Mouse (Mus musculus): Measurements from ENCODE around the gene Med17. TPM values are rescaled to one million over a fixed set of nuclear protein-coding genes. Genes with fewer than 3 reads are reported as not detected.
"Not testable (repeated sequence)": the region's sequence is repeated elsewhere in the genome, so short reads cannot be mapped to it uniquely, and the experiment has no call there.

Med17 gene
- total RNA-seq (2018; cell fraction: chromatin; rRNA removed) = 10 to 100 TPM in 25 of 26 experiments, 1 to 10 TPM in 1; 7.0 to 44.4 (median 27.0) TPM
- total RNA-seq (2018; cell fraction: cytosol; rRNA removed) = 10 to 100 TPM in 24 of 26 experiments, 1 to 10 TPM in 2; 9.3 to 25.8 (median 16.5) TPM
- total RNA-seq (2018; cell fraction: nucleus; rRNA removed) = 10 to 100 TPM; 10.5 to 39.8 (median 23.1) TPM
- 19.5 to 27.1 TPM (median 22.9 TPM) in 3 replicates for polyA plus RNA-seq (2018)

DNA sequence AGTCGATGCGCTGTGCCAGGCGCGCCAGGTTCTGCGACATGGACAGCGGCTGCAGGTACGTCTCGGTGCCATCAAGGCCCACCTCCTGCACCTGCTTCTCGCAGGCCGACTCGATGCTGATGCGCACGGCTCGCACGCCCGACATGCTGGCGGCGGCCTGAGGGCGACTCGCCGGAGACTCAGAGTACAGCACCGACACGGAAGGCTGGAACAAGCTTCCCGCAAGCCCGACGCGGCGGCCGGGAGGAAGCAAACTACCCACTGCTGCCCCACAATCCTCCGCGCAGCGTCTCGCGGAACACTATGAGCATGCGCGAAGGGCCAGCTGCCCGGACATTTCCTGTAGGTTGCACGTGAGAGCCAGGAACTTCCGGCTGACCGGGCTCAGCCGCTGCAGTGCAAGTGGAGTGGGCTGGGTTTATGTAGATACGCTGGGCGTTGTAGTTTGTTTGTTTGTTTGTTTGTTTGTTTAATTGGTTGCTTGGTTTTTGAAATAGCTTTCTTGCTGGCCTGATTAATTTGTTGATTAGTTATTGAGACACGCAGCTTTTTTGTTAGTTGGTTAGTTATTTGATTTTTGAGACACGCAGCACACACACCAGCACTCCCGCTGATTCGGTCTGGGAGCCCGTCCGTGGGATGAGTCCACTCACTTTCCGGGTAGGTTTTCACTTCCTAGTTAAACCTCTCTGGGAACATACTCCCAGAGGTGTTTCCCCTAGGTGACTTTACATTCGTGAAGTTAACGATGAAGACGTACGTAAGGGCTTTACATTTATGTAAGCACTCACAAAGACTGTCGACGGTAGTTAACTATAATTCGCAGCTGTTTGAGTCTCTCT is at the start of gene Med17:
Med17 (minus strand) TSS at position 283 of the 842 bp plus-strand sequence.
- 1% methylated on average over 54 of the region's 57 CpGs for WGBS (ENCODE audit: missing documents)
- Histone ChIP-seq H3K4me3 (ENCODE audit: inconsistent target) (peak within 1 kb of the TSS; percentile 69), H3K27ac (peak within 1 kb of the TSS; percentile 60), H3K36me3 (ENCODE audit: inconsistent target) (peaks cover 21% of the 10 kb centered on the region; the same call in 1 of the 2 replicates), H3K79me2 (ENCODE audit: inconsistent target) (peaks cover 39% of the 10 kb centered on the region)

DNA sequence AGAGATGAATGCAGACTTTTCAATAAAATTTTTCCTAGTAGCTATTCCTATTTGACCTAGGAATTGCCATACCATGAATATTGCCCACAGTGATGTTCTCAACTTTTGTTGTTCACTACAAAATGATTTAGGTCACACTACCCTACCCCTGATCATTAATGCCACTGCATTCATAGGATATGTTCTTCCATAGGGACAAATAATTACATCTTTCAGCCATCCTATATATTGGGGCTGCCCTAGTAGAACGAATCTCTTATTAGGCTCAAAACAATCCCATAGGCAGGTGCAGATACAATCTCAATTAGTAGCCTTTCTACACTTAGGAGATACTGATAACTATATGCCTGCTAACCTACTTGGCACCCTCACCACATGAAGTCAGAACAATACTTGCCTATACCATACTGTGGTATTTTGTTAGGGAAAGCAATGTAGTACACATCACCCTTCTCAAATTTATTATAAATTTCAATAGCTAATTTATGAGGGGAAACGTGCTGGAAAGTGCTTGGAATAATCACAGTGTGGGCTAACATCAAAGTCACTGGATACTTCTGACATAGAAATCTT is 38.5 kb upstream of the Med17 start:
- H3K4me3 ChIP-seq (ENCODE audit: inconsistent target) = no peak overlapping the region
- no peak overlapping the region for H3K27ac ChIP-seq
- H3K79me2 ChIP-seq (ENCODE audit: inconsistent target) = no peaks in the 10 kb centered on the region
- H3K36me3 ChIP-seq (ENCODE audit: inconsistent target) = peaks cover 41% of the 10 kb centered on the region
- 88% methylated on average over 2 of the region's 2 CpGs for WGBS (ENCODE audit: missing documents)

- no peak overlapping the region for H3K4me3 ChIP-seq (ENCODE audit: inconsistent target)
- 75% methylated on average over 5 of the region's 5 CpGs for WGBS (ENCODE audit: missing documents)
- peaks cover 40% of the 10 kb centered on the region for H3K36me3 ChIP-seq (ENCODE audit: inconsistent target)
- H3K79me2 ChIP-seq (ENCODE audit: inconsistent target) = no peaks in the 10 kb centered on the region
- no peak overlapping the region for H3K27ac ChIP-seq
Observed at GRCm38 (mm10) chr9:15317223-15318169, 37.8 kb upstream of the Med17 start.

GRCm38 (mm10) chr9:15316296-15316695 is 36.6 kb upstream of the Med17 start:
- H3K36me3 ChIP-seq (ENCODE audit: inconsistent target) = peaks cover 38% of the 10 kb centered on the region

GRCm38 (mm10) chr9:15314619-15315018 is 34.9 kb upstream of the Med17 start:
- H3K36me3 ChIP-seq (ENCODE audit: inconsistent target) = peaks cover 48% of the 10 kb centered on the region
- no peak overlapping the region for H3K27ac ChIP-seq
- H3K4me3 ChIP-seq (ENCODE audit: inconsistent target) = no peak overlapping the region
- H3K79me2 ChIP-seq (ENCODE audit: inconsistent target) = peaks cover 24% of the 10 kb centered on the region
- 100% methylated on average over 1 of the region's 1 CpGs for WGBS (ENCODE audit: missing documents)

More at GRCm38 (mm10) chr9:15316296-15316695, 36.6 kb upstream of the Med17 start:
- WGBS (ENCODE audit: missing documents) = no CpG with 5 or more reads among the region's 2 CpGs
- H3K79me2 ChIP-seq (ENCODE audit: inconsistent target); H3K4me3 ChIP-seq (ENCODE audit: inconsistent target); H3K27ac ChIP-seq: not testable (repeated sequence)

- peaks cover 34% of the 10 kb centered on the region for H3K79me2 ChIP-seq (ENCODE audit: inconsistent target)
- H3K27ac ChIP-seq = no peak overlapping the region
- WGBS (ENCODE audit: missing documents) = 76% methylated on average over 5 of the region's 5 CpGs
- peaks cover 56% of the 10 kb centered on the region for H3K36me3 ChIP-seq (ENCODE audit: inconsistent target)
- no peak overlapping the region for H3K4me3 ChIP-seq (ENCODE audit: inconsistent target)
Observed at GRCm38 (mm10) chr9:15313633-15314032, 33.9 kb upstream of the Med17 start.

GRCm38 (mm10) chr9:15312054-15312735 is 32.5 kb upstream of the Med17 start:
- H3K27ac ChIP-seq = no peak overlapping the region
- H3K36me3 ChIP-seq (ENCODE audit: inconsistent target) = peaks cover 64% of the 10 kb centered on the region
- peaks cover 48% of the 10 kb centered on the region for H3K79me2 ChIP-seq (ENCODE audit: inconsistent target)
- WGBS (ENCODE audit: missing documents) = 95% methylated on average over 2 of the region's 2 CpGs
- no peak overlapping the region for H3K4me3 ChIP-seq (ENCODE audit: inconsistent target)

DNA sequence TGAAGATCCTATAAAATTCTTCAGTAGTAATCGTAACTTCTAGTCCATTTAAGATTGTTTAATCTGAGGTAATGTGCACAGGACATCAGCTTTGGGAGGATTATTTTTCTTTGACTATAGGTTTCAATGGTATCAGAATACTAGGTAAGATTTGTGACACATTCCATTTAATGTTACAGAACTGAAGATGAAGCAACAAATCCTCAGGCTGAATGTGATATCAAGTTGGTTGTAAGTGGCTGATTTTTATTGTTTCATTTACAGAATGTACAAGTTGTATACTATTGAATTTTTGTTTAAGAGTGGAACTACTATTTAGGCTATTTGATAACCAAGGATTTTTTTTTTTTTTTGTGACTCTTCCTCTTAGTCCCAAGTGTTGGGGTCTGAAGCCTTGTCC is 30.4 kb upstream of the Med17 start:
- H3K27ac ChIP-seq = no peak overlapping the region
- no peak overlapping the region for H3K4me3 ChIP-seq (ENCODE audit: inconsistent target)
- H3K36me3 ChIP-seq (ENCODE audit: inconsistent target) = peaks cover 59% of the 10 kb centered on the region
- 100% methylated on average over 1 of the region's 1 CpGs for WGBS (ENCODE audit: missing documents)
- H3K79me2 ChIP-seq (ENCODE audit: inconsistent target) = peaks cover 65% of the 10 kb centered on the region

GRCm38 (mm10) chr9:15309425-15309824 is 29.7 kb upstream of the Med17 start:
- peaks cover 72% of the 10 kb centered on the region for H3K79me2 ChIP-seq (ENCODE audit: inconsistent target)
- WGBS (ENCODE audit: missing documents) = 69% methylated on average over 3 of the region's 4 CpGs
- H3K4me3 ChIP-seq (ENCODE audit: inconsistent target) = no peak overlapping the region
- H3K27ac ChIP-seq = no peak overlapping the region
- H3K36me3 ChIP-seq (ENCODE audit: inconsistent target) = peaks cover 52% of the 10 kb centered on the region

- Histone ChIP-seq H3K79me2 (ENCODE audit: inconsistent target) (peaks cover 82% of the 10 kb centered on the region), H3K36me3 (ENCODE audit: inconsistent target) (peaks cover 41% of the 10 kb centered on the region), H3K4me3 (ENCODE audit: inconsistent target) (no peak overlapping the region), H3K27ac (no peak overlapping the region)
- WGBS (ENCODE audit: missing documents) = 40% methylated on average over 2 of the region's 2 CpGs
Observed at GRCm38 (mm10) chr9:15308254-15308653, 28.5 kb upstream of the Med17 start.

DNA sequence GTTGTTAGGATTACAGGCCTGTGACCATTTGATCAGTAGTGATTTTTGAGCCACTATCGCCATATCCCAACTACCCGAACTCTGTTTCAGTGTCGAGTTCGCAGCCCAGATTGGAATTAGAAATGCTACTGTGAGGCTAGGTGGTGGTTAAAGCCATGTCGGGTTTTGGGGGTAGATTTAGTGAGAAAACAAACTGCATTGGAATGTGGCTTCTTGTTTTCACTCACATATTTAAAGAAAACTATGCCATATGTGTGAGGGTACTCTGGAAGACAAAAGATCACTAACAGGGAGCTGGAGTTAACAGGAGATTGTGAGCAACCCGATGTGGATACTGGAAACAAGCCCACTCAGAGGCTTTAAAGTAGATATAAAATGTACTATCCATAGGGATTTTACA is 27.5 kb upstream of the Med17 start:
- Histone ChIP-seq H3K36me3 (ENCODE audit: inconsistent target) (peaks cover 33% of the 10 kb centered on the region), H3K4me3 (ENCODE audit: inconsistent target) (peak overlapping the region; percentile 81), H3K27ac (peak overlapping the region; percentile 64), H3K79me2 (ENCODE audit: inconsistent target) (peaks cover 89% of the 10 kb centered on the region)
- 10% methylated on average over 6 of the region's 6 CpGs for WGBS (ENCODE audit: missing documents)

GRCm38 (mm10) chr9:15306398-15307119 is 26.8 kb upstream of the Med17 start, which contains the start of gene 4931406C07Rik:
TSS of gene 4931406C07Rik (minus strand) at chr9:15306448.
- Histone ChIP-seq H3K79me2 (ENCODE audit: inconsistent target) (peaks cover 82% of the 10 kb centered on the region), H3K4me3 (ENCODE audit: inconsistent target) (peak within 1 kb of the TSS; percentile 81), H3K27ac (peak within 1 kb of the TSS; percentile 64), H3K36me3 (ENCODE audit: inconsistent target) (peaks cover 26% of the 10 kb centered on the region)
- under 1% methylated on average over 35 of the region's 35 CpGs for WGBS (ENCODE audit: missing documents)
